Mouse (Mus musculus) forebrain, embryonic 16.5 days (tissue): Measurements from ENCODE around the gene Ube2g2. TPM values are rescaled to one million over a fixed set of nuclear protein-coding genes. Genes with fewer than 3 reads are reported as not detected.
A peak's percentile ranks its signal among the peaks of the same experiment; 100 is the strongest.

Source experiments
- ATAC-seq: fragments of 200-750 bp; cut with Nextera tagmentation; 2 replicates; pipeline ENCODE4 v1.8.0; 2017; ENCODE audit warnings: mild to moderate bottlenecking, moderate library complexity
- H3K27ac ChIP-seq: fragments of 300-500 bp; sonication (generic); 2 replicates; pipeline ENCODE4 v1.5.1; 2014; ENCODE audit warnings: low read length, control low read depth
- H3K27me3 ChIP-seq: fragments of 300-500 bp; sonication (generic); replicated peaks from 2 replicates; pipeline ENCODE4 v1.6.1; 2014; ENCODE audit warnings: low read length; ENCODE audit not compliant: control insufficient read depth, insufficient read depth
- H3K36me3 ChIP-seq: fragments of 300-500 bp; sonication (generic); 2 replicates; pipeline ENCODE4 v1.6.1; 2014; ENCODE audit not compliant: control insufficient read depth, insufficient read depth
- H3K4me1 ChIP-seq: fragments of 300-500 bp; sonication (generic); replicated peaks from 2 replicates; pipeline ENCODE4 v1.6.1; 2014; ENCODE audit warnings: low read length; ENCODE audit not compliant: control insufficient read depth, insufficient read depth
- H3K4me2 ChIP-seq: fragments of 300-500 bp; sonication (generic); 2 replicates; pipeline ENCODE4 v1.6.1; 2014; ENCODE audit warnings: mild to moderate bottlenecking, low read length, control low read depth
- H3K4me3 ChIP-seq: fragments of 300-500 bp; sonication (generic); replicated peaks from 2 replicates; pipeline ENCODE4 v1.5.1; 2014; ENCODE audit warnings: mild to moderate bottlenecking, low read length, control low read depth
- H3K9ac ChIP-seq: fragments of 300-500 bp; sonication (generic); replicated peaks from 2 replicates; pipeline ENCODE4 v1.6.1; 2014; ENCODE audit warnings: low read depth, low read length, control low read depth
- H3K9me3 ChIP-seq: fragments of 300-500 bp; sonication (generic); 2 replicates; pipeline ENCODE4 v1.6.1; 2016; ENCODE audit warnings: low read length; ENCODE audit not compliant: control insufficient read depth
- WGBS: fragments of 180-500 bp; shearing (Covaris S2); extraction: QIAGEN DNeasy Blood & Tissue Kit; methylation state at CpG from one replicate; pipeline ENCODE4 v1.1.7; 2014; 5-methylcytosine and 5-hydroxymethylcytosine counted together
- polyA plus RNA-seq: library from polyadenylated mRNA; unstranded; fragments of >200 nt; fragmentation: Nextera tagmentation; extraction: Ambion mirVana; gene quantifications from 2 replicates; pipeline ENCODE4 v1.2.1, GENCODE M21; 2015

Gene Ube2g2
- polyA plus RNA-seq, 1 experiment from 2014 or later = 107 TPM

DNA sequence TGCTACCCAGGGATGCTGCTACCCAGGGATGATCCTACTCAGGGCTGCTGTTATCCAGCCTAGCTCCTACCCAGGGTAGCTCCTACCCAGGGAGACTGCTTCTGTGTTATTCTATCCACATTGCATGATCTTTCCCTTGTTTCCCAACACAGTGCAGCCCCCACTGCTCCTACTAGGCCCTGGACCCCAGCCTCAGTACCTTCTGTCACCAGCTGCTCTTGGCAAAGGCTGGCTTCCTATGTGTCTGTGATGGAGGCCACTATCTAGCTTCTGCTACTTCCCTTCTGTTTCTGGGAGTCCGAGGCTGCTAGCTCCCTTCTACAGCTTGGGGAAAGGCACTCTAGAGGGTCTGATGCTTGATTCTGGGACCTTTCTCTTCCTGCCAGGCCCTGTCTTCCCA lies 25.4 kb downstream of the Ube2g2 start:
- H3K27ac ChIP-seq = peak overlapping the region; percentile 9; the same call in 1 of the 2 replicates
- 0 out of 2 replicates have a peak, but pooled peaks have one; percentile 16 for ATAC-seq
- no peak overlapping the region for H3K4me2 ChIP-seq
- H3K4me3 ChIP-seq = no peak overlapping the region
- 56% methylated on average over 1 of the region's 1 CpGs for WGBS
- H3K9ac ChIP-seq = no peak overlapping the region
- H3K36me3 ChIP-seq = peaks cover 19% of the 10 kb centered on the region
- H3K27me3 ChIP-seq = no peaks in the 10 kb centered on the region
- H3K4me1 ChIP-seq = 0 out of 2 replicates have a peak, but pooled peaks cover 4% of the 10 kb centered on the region
- no peaks in the 10 kb centered on the region for H3K9me3 ChIP-seq

DNA sequence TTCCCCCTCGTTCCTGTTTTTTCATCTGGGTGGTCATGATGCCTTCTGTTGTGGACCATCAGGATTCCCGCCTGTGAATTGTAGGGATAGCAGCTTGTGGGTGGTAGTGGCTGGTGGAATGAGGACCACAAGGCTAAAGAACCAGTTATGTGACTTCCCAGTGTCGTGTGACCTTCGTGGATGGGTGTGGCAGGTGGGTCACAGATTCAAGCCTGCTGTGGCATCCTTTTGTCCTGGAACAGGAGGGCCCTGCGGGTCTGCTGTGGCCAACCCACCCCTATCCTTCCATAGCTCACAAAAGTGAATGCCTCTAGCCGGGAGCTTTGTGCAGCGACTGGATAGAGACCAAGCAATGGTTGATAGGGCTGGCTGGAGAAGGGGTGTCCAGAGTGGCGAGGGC lies 25.8 kb downstream of the Ube2g2 start:
- peaks cover 19% of the 10 kb centered on the region for H3K36me3 ChIP-seq
- H3K27ac ChIP-seq = no peak overlapping the region
- no peaks in the 10 kb centered on the region for H3K9me3 ChIP-seq
- no peaks in the 10 kb centered on the region for H3K27me3 ChIP-seq
- no peak for ATAC-seq
- H3K4me2 ChIP-seq = no peak overlapping the region
- H3K9ac ChIP-seq = no peak overlapping the region
- WGBS = 88% methylated on average over 8 of the region's 8 CpGs
- H3K4me1 ChIP-seq = 0 out of 2 replicates have a peak, but pooled peaks cover 4% of the 10 kb centered on the region
- no peak overlapping the region for H3K4me3 ChIP-seq

DNA sequence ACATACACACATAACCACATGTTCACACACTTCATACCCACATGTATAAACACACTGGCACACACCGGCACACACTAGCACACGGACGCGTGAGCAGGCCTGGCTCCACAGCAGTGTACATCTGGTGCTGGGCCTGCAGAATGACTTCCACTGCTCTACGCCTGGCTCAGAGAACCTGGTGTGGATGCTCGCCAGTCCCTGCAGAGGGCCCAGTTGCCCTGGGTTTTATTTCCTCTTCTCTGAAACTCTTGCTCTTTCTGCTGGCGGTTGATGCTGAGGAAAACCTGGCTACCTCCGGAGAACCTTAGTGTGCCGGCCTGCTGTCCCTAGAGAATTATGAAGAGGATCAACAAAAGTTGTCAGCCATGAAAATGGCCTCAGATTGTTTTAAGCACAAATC lies 30.0 kb downstream of the Ube2g2 start:
- Histone ChIP-seq H3K9ac (no peak overlapping the region), H3K4me1 (0 out of 2 replicates have a peak, but pooled peaks cover 4% of the 10 kb centered on the region), H3K4me2 (no peak overlapping the region), H3K4me3 (no peak overlapping the region), H3K36me3 (no peaks in the 10 kb centered on the region), H3K27ac (no peak overlapping the region), H3K27me3 (no peaks in the 10 kb centered on the region), H3K9me3 (no peaks in the 10 kb centered on the region)
- no peak for ATAC-seq
- 90% methylated on average over 9 of the region's 9 CpGs for WGBS

DNA sequence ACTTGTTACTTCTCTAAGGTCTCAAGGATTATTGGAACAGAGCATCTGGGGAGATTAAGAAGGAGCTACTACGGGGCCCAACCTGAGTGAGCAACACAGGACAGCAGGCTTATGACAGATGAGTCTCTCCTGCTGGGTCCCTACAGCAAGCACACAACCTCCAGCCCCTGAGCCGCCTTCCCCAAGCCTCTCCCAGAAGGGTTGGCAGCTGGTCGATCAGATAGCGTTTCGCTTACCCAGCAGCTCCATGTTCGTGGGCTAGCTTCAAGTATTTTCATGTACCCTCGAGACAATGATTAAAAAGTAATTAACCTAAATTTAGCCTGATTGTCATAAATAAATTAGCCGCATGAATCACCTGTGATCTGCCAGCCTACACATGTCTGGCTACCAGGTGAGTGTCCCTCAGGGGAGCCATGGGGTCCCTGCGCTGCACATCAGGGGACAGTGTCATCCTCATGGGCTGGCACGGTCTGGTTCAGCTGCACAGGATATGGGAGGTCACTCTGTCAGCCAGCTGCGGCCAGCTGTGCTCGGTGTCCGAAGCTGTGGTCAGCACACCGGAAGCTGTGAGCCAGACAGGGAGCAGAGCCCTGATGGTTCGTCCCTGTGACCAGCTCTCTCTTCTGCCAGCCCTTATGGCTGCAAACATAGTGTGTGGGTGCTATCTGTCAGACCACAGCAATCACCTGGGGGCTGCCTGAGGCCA lies 36.4 kb downstream of the Ube2g2 start:
- H3K9me3 ChIP-seq = no peaks in the 10 kb centered on the region
- no peaks in the 10 kb centered on the region for H3K36me3 ChIP-seq
- no peak overlapping the region for H3K27ac ChIP-seq
- H3K27me3 ChIP-seq = no peaks in the 10 kb centered on the region
- H3K9ac ChIP-seq = no peak overlapping the region
- no peak for ATAC-seq
- no peaks in the 10 kb centered on the region for H3K4me1 ChIP-seq
- no peak overlapping the region for H3K4me3 ChIP-seq
- 87% methylated on average over 15 of the region's 15 CpGs for WGBS
- H3K4me2 ChIP-seq = no peak overlapping the region

DNA sequence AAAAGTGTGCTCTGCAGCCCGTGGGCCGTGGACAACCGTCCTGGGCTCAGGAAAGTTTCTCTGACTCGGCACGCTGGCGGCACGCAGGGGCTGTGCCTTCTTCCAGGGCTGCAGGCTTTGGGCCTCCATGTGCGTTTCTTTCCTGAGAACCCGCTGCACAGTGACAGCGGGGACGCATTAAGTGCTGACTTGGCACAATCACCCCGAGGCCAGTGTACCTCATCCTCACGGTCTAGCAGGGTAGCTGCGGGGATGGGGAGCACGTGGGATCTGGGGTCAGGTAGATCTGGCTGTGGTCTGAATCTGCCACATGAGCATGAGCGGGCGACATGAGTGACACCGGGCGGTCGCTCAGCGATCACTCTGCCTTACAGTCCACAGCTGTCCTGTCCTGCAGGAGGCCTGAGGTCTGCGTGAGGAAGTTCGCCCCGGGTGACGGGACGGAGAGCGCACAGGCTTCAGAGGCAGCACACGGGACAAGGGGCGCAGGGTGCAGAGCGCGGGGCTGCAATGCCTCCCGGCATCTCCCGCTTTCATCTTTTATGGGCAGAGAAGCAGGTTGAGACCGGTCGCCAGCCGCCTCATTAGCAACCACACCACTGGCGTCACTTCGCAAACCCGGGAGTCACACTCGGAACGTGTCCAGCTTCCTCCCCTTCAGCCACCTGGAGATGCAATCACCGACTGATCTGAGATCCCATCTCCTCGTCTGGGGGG lies 42.0 kb downstream of the Ube2g2 start:
- H3K9ac ChIP-seq = no peak overlapping the region
- no peak overlapping the region for H3K27ac ChIP-seq
- H3K4me2 ChIP-seq = no peak overlapping the region
- no peak for ATAC-seq
- no peaks in the 10 kb centered on the region for H3K27me3 ChIP-seq
- H3K4me3 ChIP-seq = no peak overlapping the region
- no peaks in the 10 kb centered on the region for H3K9me3 ChIP-seq
- H3K36me3 ChIP-seq = no peaks in the 10 kb centered on the region
- H3K4me1 ChIP-seq = 0 out of 2 replicates have a peak, but pooled peaks cover 2% of the 10 kb centered on the region
- WGBS = 57% methylated on average over 43 of the region's 43 CpGs

DNA sequence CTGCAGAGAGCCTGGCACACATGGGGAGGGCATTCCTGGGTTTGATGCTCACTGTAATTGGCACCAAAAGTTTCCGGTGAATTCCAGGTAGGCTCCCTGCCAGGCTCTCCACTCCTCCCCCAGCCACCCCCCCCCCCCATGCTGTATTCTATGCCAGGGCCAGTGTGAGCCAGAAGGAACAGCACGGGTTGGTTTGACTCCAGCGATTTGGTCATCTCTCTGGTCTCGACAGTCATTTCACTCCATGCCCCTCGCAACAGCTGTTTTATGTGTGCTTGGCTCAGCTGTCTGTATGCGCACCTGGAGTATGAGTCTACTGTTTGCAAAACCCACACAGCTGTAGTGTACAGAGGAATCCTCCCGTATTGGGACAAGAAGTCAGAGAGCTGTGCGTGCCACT lies 44.3 kb downstream of the Ube2g2 start:
- H3K27ac ChIP-seq = no peak overlapping the region
- no peak overlapping the region for H3K9ac ChIP-seq
- H3K36me3 ChIP-seq = no peaks in the 10 kb centered on the region
- no peak overlapping the region for H3K4me3 ChIP-seq
- no peaks in the 10 kb centered on the region for H3K27me3 ChIP-seq
- H3K4me1 ChIP-seq = 0 out of 2 replicates have a peak, but pooled peaks cover 2% of the 10 kb centered on the region
- H3K4me2 ChIP-seq = no peak overlapping the region
- 73% methylated on average over 8 of the region's 8 CpGs for WGBS
- no peaks in the 10 kb centered on the region for H3K9me3 ChIP-seq
- no peak for ATAC-seq

DNA sequence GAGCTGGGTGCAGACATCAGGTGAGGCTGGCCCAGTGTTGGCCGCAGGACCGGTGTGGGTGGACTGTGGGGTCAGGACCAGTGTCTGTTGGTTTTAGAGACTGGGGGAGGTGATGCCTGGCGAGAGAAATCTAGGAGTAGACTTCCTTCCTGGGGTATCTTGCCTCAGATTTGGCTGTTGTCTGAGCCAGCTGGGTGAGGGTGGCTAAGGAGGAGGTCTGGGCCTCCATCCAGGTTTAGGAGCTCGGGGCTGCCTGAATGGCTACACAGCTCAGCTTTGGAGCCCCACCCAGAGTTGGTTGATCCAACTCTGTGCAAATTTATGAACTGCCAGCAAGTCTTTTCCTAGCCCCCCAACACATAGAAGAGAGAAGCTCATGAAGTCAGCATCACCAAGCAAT lies 45.3 kb downstream of the Ube2g2 start:
- Histone ChIP-seq H3K4me1 (0 out of 2 replicates have a peak, but pooled peaks cover 2% of the 10 kb centered on the region), H3K9me3 (no peaks in the 10 kb centered on the region), H3K9ac (no peak overlapping the region), H3K27me3 (no peaks in the 10 kb centered on the region), H3K4me2 (no peak overlapping the region), H3K4me3 (no peak overlapping the region), H3K36me3 (no peaks in the 10 kb centered on the region), H3K27ac (no peak overlapping the region)
- WGBS = 76% methylated on average over 4 of the region's 4 CpGs
- ATAC-seq = no peak

DNA sequence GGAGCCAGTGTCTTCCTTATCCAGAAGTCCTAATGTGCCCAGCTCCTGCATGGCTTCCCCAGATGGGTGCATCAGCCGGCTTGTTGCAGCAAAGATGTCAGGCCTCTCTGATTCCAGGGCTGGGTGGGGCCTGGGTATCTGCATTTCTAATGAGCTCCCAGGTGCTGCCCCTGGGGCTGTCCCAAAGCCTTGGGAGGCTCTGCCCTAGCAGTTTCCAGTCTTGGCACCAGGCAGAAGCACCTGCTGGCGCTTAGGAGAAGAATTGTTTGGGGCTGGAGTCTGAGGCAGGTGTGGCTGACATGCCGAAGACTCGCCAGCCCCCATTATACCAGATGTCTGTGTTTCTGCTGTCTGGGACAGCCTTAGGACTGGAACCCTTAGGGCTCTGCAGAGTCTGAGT lies 48.6 kb downstream of the Ube2g2 start:
- no peak overlapping the region for H3K4me2 ChIP-seq
- 0 out of 2 replicates have a peak, but pooled peaks cover 2% of the 10 kb centered on the region for H3K4me1 ChIP-seq
- H3K36me3 ChIP-seq = no peaks in the 10 kb centered on the region
- H3K27me3 ChIP-seq = no peaks in the 10 kb centered on the region
- no peak for ATAC-seq
- WGBS = 76% methylated on average over 4 of the region's 4 CpGs
- H3K9me3 ChIP-seq = no peaks in the 10 kb centered on the region
- H3K4me3 ChIP-seq = no peak overlapping the region
- H3K9ac ChIP-seq = no peak overlapping the region
- H3K27ac ChIP-seq = no peak overlapping the region

DNA sequence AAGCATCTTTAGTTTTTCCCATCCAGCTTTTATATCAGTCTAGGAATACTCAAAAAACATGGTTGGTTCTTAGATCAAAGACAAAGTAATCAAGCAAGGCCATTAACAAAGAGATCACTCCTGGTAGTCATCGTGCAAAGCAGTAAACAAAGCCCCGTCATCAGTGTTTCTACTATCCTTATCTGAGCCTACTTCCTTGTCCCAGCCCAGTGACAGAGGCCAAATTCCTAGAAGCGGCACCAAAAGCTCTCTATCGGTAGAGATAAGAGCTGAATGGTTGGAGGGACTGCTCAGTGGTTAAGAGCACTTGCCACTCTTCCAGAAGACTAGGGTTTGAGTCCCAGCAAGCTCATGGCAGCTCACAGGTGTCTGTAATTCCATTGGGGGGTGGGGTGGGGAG lies 49.4 kb downstream of the Ube2g2 start:
- Histone ChIP-seq H3K4me2 (no peak overlapping the region), H3K4me3 (no peak overlapping the region), H3K4me1 (0 out of 2 replicates have a peak, but pooled peaks cover 2% of the 10 kb centered on the region), H3K36me3 (no peaks in the 10 kb centered on the region), H3K27me3 (no peaks in the 10 kb centered on the region), H3K27ac (no peak overlapping the region), H3K9me3 (no peaks in the 10 kb centered on the region), H3K9ac (no peak overlapping the region)
- 89% methylated on average over 4 of the region's 4 CpGs for WGBS
- ATAC-seq = no peak
